Mouse (Mus musculus) monocyte, adult 59 days (primary cell): ENCODE data around the gene Aqp9. TPM values are rescaled to one million over a fixed set of nuclear protein-coding genes. Genes with fewer than 3 reads are reported as not detected.

Source experiments
- total RNA-seq, 2 experiments: library from RNA; stranded (reverse); gene quantifications; one replicate each; pipeline ENCODE4 v1.2.4; 2023

Gene Aqp9
- total RNA-seq: 1 to 10 TPM; 3.4 to 4.7 TPM

GRCm38 (mm10) chr9:71168511-71168910 is at the start of gene Aqp9:
Gene Aqp9, minus strand, starts transcription at chr9:71168682.

DNA sequence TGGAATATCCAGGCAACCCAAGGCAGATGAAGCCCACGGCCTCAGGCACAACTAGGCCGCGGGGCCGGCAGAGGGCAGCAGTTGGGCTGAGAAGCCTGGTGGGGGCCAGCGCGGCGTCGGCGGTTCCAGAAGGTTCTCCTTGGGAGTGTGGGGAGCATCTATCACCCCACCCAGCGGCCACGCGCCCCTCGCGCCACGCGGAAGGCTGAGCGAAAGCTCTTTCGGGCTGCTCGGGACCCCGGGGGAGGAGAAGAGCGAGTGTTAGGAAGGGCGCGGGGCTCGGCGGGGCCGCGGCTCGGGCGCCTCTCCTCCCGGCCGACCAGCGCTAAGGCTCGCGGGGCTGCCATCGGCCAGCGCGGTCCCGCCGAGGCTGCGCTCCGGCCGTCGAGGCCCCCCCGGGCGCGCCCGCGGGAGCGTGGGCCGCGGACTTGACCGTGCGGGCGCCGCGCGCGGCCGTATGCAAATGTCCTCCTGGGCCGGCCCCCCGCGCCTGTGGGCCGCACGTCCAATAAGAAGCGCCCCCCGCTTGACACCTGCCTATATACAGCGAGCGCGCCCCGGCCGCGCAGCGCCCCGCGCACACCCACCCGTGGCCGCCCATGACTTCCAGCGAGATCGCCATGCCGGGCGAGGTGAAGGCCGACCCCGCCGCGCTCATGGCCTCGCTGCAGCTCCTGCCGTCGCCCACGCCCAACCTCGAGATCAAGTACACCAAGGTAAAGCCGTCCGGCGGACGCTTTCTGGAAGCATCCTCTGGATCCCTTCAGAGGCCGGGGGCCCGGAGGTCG is 47.0 kb upstream of the Aqp9 start, which contains the start of gene Aldh1a2:
Aldh1a2 (plus strand) TSS at position 542 of the 788 bp plus-strand sequence.

Other genes with a start within 250 kb of the Aqp9 start
- gene Lipc, start 216.5 kb downstream of the Aqp9 start, total RNA-seq: 1 to 10 TPM in 1 of 2 experiments, under 1 TPM in 1; 0.63 to 3.1 TPM
- gene Aldh1a2, start 47.1 kb upstream of the Aqp9 start, total RNA-seq: 1 to 10 TPM; 2.1 to 2.9 TPM